Mouse (Mus musculus) embryonic fibroblast, embryonic 13.5 days (primary cell): ENCODE measurements around the gene Gm49353.

ENCODE experiments used
- CTCF ChIP-seq: IDR thresholded peaks from 2 replicates; pipeline ENCODE4 v1.5.1; 2011; ENCODE audit warnings: mild to moderate bottlenecking, control low read depth, low read length, moderate library complexity, borderline replicate concordance; ENCODE audit not compliant: insufficient read depth
- POLR2A ChIP-seq: IDR thresholded peaks from 2 replicates; pipeline ENCODE4 v1.6.1; 2011; ENCODE audit warnings: low read depth, mild to moderate bottlenecking, control low read depth, low read length, moderate library complexity

- no peak for TF ChIP-seq CTCF
- no peak for TF ChIP-seq POLR2A
Observed at GRCm38 (mm10) chr10:29193769-29194168, 5.0 kb upstream of the Gm49353 start.
